Mouse (Mus musculus): Measurements from ENCODE around the gene Sema4b. TPM values are rescaled to one million over a fixed set of nuclear protein-coding genes. Genes with fewer than 3 reads are reported as not detected.
A peak's percentile ranks its signal among the peaks of the same experiment; 100 is the strongest.

The Sema4b gene
- total RNA-seq (2015) (10.1 and 13.7 TPM in 2 replicates), total RNA-seq (2017) (10.5 and 11.1 TPM in 2 replicates)

GRCm38 (mm10) chr7:80186531-80187296 lies at the start of gene Sema4b:
Gene Sema4b (plus strand): TSS chr7:80186841.
- ATAC-seq (ENCODE audit: poor library complexity, severe bottlenecking), result peak; percentile 33; the same call in 1 of the 2 replicates

GRCm38 (mm10) chr7:80138375-80138774 lies 48.3 kb upstream of the Sema4b start:
- no peak for ATAC-seq (ENCODE audit: poor library complexity, severe bottlenecking)

- peak; percentile 74 for ATAC-seq (ENCODE audit: poor library complexity, severe bottlenecking)
Measured at GRCm38 (mm10) chr7:80140815-80141214, 45.8 kb upstream of the Sema4b start.

GRCm38 (mm10) chr7:80143331-80144273 lies 43.0 kb upstream of the Sema4b start:
- ATAC-seq (ENCODE audit: poor library complexity, severe bottlenecking), result peak; percentile 88

GRCm38 (mm10) chr7:80144695-80145094 lies 41.9 kb upstream of the Sema4b start:
- ATAC-seq (ENCODE audit: poor library complexity, severe bottlenecking), result no peak

GRCm38 (mm10) chr7:80146077-80146476 lies 40.6 kb upstream of the Sema4b start:
- no peak for ATAC-seq (ENCODE audit: poor library complexity, severe bottlenecking)

GRCm38 (mm10) chr7:80149356-80149755 lies 37.3 kb upstream of the Sema4b start:
- ATAC-seq (ENCODE audit: poor library complexity, severe bottlenecking), result no peak

- no peak for ATAC-seq (ENCODE audit: poor library complexity, severe bottlenecking)
Measured at GRCm38 (mm10) chr7:80152152-80152551, 34.5 kb upstream of the Sema4b start.

- no peak for ATAC-seq (ENCODE audit: poor library complexity, severe bottlenecking)
Measured at GRCm38 (mm10) chr7:80152756-80153155, 33.9 kb upstream of the Sema4b start.

- ATAC-seq (ENCODE audit: poor library complexity, severe bottlenecking), result peak; percentile 79
Measured at GRCm38 (mm10) chr7:80154689-80155088, 32.0 kb upstream of the Sema4b start.

- ATAC-seq (ENCODE audit: poor library complexity, severe bottlenecking), result peak; percentile 33; the same call in 1 of the 2 replicates
Measured at GRCm38 (mm10) chr7:80156711-80157227, 29.9 kb upstream of the Sema4b start.

GRCm38 (mm10) chr7:80158496-80159268 lies 28.0 kb upstream of the Sema4b start:
- ATAC-seq (ENCODE audit: poor library complexity, severe bottlenecking), result no peak

- no peak for ATAC-seq (ENCODE audit: poor library complexity, severe bottlenecking)
Measured at GRCm38 (mm10) chr7:80160293-80160944, 26.2 kb upstream of the Sema4b start.

GRCm38 (mm10) chr7:80160945-80161306 lies 25.7 kb upstream of the Sema4b start:
- ATAC-seq (ENCODE audit: poor library complexity, severe bottlenecking), result no peak

- ATAC-seq (ENCODE audit: poor library complexity, severe bottlenecking), result no peak
Measured at GRCm38 (mm10) chr7:80165432-80165831, 21.2 kb upstream of the Sema4b start.

GRCm38 (mm10) chr7:80166740-80167139 lies 19.9 kb upstream of the Sema4b start:
- peak; percentile 89 for ATAC-seq (ENCODE audit: poor library complexity, severe bottlenecking)

- ATAC-seq (ENCODE audit: poor library complexity, severe bottlenecking), result no peak
Measured at GRCm38 (mm10) chr7:80169847-80170246, 16.8 kb upstream of the Sema4b start.

- ATAC-seq (ENCODE audit: poor library complexity, severe bottlenecking), result no peak
Measured at GRCm38 (mm10) chr7:80171345-80171744, 15.3 kb upstream of the Sema4b start.

GRCm38 (mm10) chr7:80172069-80172956 lies 14.3 kb upstream of the Sema4b start:
- ATAC-seq (ENCODE audit: poor library complexity, severe bottlenecking), result no peak
